Mouse (Mus musculus): ENCODE data around the gene Thpo.

DNA sequence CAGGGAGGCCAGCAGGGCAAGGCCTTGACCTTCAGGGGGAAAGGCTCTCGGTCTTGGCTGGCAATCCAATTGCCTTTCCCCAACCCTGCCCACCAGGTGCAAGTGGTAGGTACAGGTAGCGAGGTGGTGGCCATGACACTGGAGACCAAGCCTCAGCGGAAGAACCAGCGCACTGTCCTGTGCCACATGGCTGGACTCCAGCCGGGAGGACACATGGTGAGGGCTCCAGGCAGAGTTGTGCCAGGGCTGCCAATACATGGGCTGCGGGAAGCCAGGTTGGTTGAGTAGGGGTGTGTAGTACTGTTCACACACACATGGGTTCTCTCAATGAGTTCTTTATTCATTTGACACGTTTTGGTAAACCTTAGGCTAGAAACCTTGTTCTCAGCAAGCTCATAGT, 1.9 kb upstream of the Thpo start:
- no peak for TF ChIP-seq POLR2A (IDR thresholded peaks at IDR 0.05; ENCODE audit: control insufficient read depth in 1 of 2, insufficient read depth in 1 of 2, low read depth in 1 of 2, low read length in 2 of 2, poor library complexity in 1 of 2)
- no peak for TF ChIP-seq EP300 (IDR thresholded peaks at IDR 0.05; ENCODE audit: low read depth in 1 of 2, low read length in 2 of 2)
- TF ChIP-seq RAD21 (IDR thresholded peaks at IDR 0.05; ENCODE audit: low read depth, low read length): no peak
- no peak for TF ChIP-seq CTCF (IDR thresholded peaks at IDR 0.05 in 2 of 3, conservative IDR thresholded peaks at IDR 0.05 in 1 of 3; ENCODE audit: control insufficient read depth in 1 of 3, insufficient read depth in 1 of 3, low read depth in 2 of 3, low read length in 3 of 3, poor library complexity in 1 of 3, severe bottlenecking in 1 of 3)
- TF ChIP-seq NELFE (IDR thresholded peaks at IDR 0.05; ENCODE audit: low read depth, low read length): no peak
- no peak for TF ChIP-seq HCFC1 (IDR thresholded peaks at IDR 0.05; ENCODE audit: low read depth, low read length)
- TF ChIP-seq MXI1 (IDR thresholded peaks at IDR 0.05; ENCODE audit: low read depth, low read length): no peak

All from MEL (cell line).